Mouse (Mus musculus) T-helper 1 cell (primary cell): ENCODE data around the gene Stum.

Experiments
- in situ Hi-C: fragments of 300-600 bp; cut with MboI, MseI; formaldehyde crosslinking; loops from one replicate; pipeline ENCODE4 v1.15.1; 2025; ENCODE audit warnings: high pct_unique_total_duplicates

Gene Stum

GRCm38 (mm10) chr1:180388481-180388880 lies 94.8 kb downstream of the Stum start:
- in situ Hi-C loops, result no loop called here

GRCm38 (mm10) chr1:180387750-180388480 lies 95.4 kb downstream of the Stum start:
- in situ Hi-C loops, result no loop called here

- in situ Hi-C loops, result no loop called here
These were observed 96.2 kb downstream of the Stum start for GRCm38 (mm10) chr1:180386951-180387749.

GRCm38 (mm10) chr1:180385308-180385707 lies 98.0 kb downstream of the Stum start:
- in situ Hi-C loops, result no loop called here

GRCm38 (mm10) chr1:180384486-180384885 lies 98.8 kb downstream of the Stum start:
- in situ Hi-C loops, result no loop called here

GRCm38 (mm10) chr1:180383884-180384283 lies 99.4 kb downstream of the Stum start:
- in situ Hi-C loops, result no loop called here
